Mouse (Mus musculus) heart, embryonic 16.5 days (tissue): Measurements from ENCODE around the gene Pcdh20. TPM values are rescaled to one million over a fixed set of nuclear protein-coding genes. Genes with fewer than 3 reads are reported as not detected.

Experiments
- ATAC-seq: fragments of 200-750 bp; cut with Nextera tagmentation; replicated peaks from 2 replicates; pipeline ENCODE4 v1.8.0; 2017; ENCODE audit warnings: moderate number of reproducible peaks; ENCODE audit not compliant: insufficient read depth, low FRiP score; ENCODE audit errors: extremely low read depth
- H3K27ac ChIP-seq: fragments of 300-500 bp; sonication (generic); 2 replicates; pipeline ENCODE4 v1.5.1; 2014; ENCODE audit warnings: mild to moderate bottlenecking, low read length, control low read depth, moderate library complexity
- H3K27me3 ChIP-seq: fragments of 300-500 bp; sonication (generic); 2 replicates; pipeline ENCODE4 v1.6.1; 2014; ENCODE audit warnings: low read length, mixed read lengths; ENCODE audit not compliant: control insufficient read depth, insufficient read depth
- H3K36me3 ChIP-seq: fragments of 300-500 bp; sonication (generic); 2 replicates; pipeline ENCODE4 v1.6.1; 2014; ENCODE audit not compliant: control insufficient read depth, insufficient read depth
- H3K4me1 ChIP-seq: fragments of 300-500 bp; sonication (generic); 2 replicates; pipeline ENCODE4 v1.6.1; 2014; ENCODE audit warnings: low read length, mixed read lengths; ENCODE audit not compliant: control insufficient read depth, insufficient read depth
- H3K4me2 ChIP-seq: fragments of 300-500 bp; sonication (generic); 2 replicates; pipeline ENCODE4 v1.6.1; 2014; ENCODE audit warnings: low read depth, mild to moderate bottlenecking, control low read depth, low read length
- H3K4me3 ChIP-seq: fragments of 300-500 bp; sonication (generic); 2 replicates; pipeline ENCODE4 v1.5.1; 2014; ENCODE audit warnings: mild to moderate bottlenecking, control low read depth, low read length
- H3K9ac ChIP-seq: fragments of 300-500 bp; sonication (generic); 2 replicates; pipeline ENCODE4 v1.6.1; 2014; ENCODE audit warnings: low read length, control low read depth
- H3K9me3 ChIP-seq: fragments of 300-500 bp; sonication (generic); replicated peaks from 2 replicates; pipeline ENCODE4 v1.6.1; 2016; ENCODE audit warnings: low read length; ENCODE audit not compliant: control insufficient read depth
- WGBS: fragments of 180-500 bp; shearing (Covaris S2); extraction: QIAGEN DNeasy Blood & Tissue Kit; methylation state at CpG from one replicate; pipeline ENCODE4 v1.1.7; 2014; 5-methylcytosine and 5-hydroxymethylcytosine counted together
- polyA plus RNA-seq: library from polyadenylated mRNA; unstranded; fragments of >200 nt; fragmentation: Nextera tagmentation; extraction: Ambion mirVana; gene quantifications from 2 replicates; pipeline ENCODE4 v1.2.1, GENCODE M21; 2015

Pcdh20 gene
- polyA plus RNA-seq, result 1.3 and 1.6 TPM in 2 replicates

- Histone ChIP-seq H3K4me3 (peak within 1 kb of the TSS; percentile 53), H3K4me1 (peaks cover 5% of the 10 kb centered on the region; the same call in 1 of the 2 replicates), H3K27ac (no peak within 1 kb of the TSS), H3K9me3 (no peaks in the 10 kb centered on the region), H3K27me3 (peaks cover 13% of the 10 kb centered on the region; the same call in 1 of the 2 replicates), H3K4me2 (peak within 1 kb of the TSS; percentile 76), H3K9ac (peak within 1 kb of the TSS; percentile 43; the same call in 1 of the 2 replicates), H3K36me3 (no peaks in the 10 kb centered on the region)
- ATAC-seq, result peak; percentile 80
- 3% methylated on average over 29 of the region's 29 CpGs for WGBS
Observed at GRCm38 (mm10) chr14:88470495-88471434, at the start of gene Pcdh20. TSS of gene Pcdh20 (minus strand) at chr14:88471396.

DNA sequence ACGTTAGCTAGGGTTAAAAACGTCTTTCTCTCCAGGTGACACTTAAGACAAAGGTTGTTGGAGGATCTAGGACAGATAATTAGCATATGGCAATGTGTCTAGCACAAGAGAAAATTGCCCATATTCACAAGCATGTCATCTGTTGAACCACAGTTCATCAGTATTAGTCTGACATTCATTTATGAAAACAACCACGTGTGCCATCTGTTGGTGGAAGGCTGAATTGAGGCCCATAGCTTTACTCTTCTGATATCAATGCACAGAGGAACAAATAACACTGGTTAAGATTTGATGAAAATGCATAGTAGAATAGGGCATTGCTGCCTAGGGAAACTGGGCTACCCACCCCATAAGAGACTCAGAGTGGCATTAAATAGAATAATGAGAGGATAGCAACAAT is 8.7 kb upstream of the Pcdh20 start:
- Histone ChIP-seq H3K9ac (no peak overlapping the region), H3K4me1 (no peaks in the 10 kb centered on the region), H3K4me2 (no peak overlapping the region), H3K36me3 (no peaks in the 10 kb centered on the region), H3K4me3 (no peak overlapping the region), H3K9me3 (no peaks in the 10 kb centered on the region), H3K27ac (no peak overlapping the region), H3K27me3 (no peaks in the 10 kb centered on the region)
- ATAC-seq, result no peak; the same call in 1 of the 2 replicates
- 47% methylated on average over 3 of the region's 3 CpGs for WGBS

DNA sequence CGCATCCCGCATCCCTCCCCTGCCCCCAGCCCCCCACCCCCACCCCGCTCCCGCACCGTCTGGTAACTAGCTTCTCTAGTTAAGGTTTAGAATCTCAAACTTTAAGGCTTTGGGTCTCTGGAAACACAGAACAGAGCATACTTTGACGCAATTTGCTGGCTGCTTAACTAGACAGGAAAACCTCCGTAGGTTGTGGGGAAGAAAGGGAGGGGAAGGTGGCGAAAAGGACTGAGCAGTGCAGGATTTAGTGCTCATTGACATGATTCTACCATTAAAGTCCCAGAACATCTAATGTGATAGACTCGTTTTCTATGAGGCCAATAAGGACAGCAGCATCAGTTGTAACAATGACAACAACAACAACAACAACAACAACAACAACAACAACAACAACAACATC is 1.2 kb downstream of the Pcdh20 start:
- 3% methylated on average over 9 of the region's 9 CpGs for WGBS
- Histone ChIP-seq H3K4me2 (peak overlapping the region; percentile 76), H3K27ac (no peak overlapping the region), H3K4me1 (peaks cover 5% of the 10 kb centered on the region; the same call in 1 of the 2 replicates), H3K27me3 (peaks cover 13% of the 10 kb centered on the region; the same call in 1 of the 2 replicates), H3K4me3 (peak overlapping the region; percentile 53), H3K36me3 (no peaks in the 10 kb centered on the region), H3K9me3 (no peaks in the 10 kb centered on the region), H3K9ac (peak overlapping the region; percentile 10)
- ATAC-seq, result no peak

GRCm38 (mm10) chr14:88469361-88469760 is 1.8 kb downstream of the Pcdh20 start:
- Histone ChIP-seq H3K27ac (no peak overlapping the region), H3K9ac (peak overlapping the region; percentile 10), H3K4me2 (peak overlapping the region; percentile 76), H3K27me3 (peaks cover 13% of the 10 kb centered on the region; the same call in 1 of the 2 replicates), H3K4me3 (peak overlapping the region; percentile 53), H3K36me3 (no peaks in the 10 kb centered on the region), H3K9me3 (no peaks in the 10 kb centered on the region), H3K4me1 (peaks cover 5% of the 10 kb centered on the region; the same call in 1 of the 2 replicates)
- WGBS, result 3% methylated on average over 18 of the region's 18 CpGs
- no peak; the same call in 1 of the 2 replicates for ATAC-seq

DNA sequence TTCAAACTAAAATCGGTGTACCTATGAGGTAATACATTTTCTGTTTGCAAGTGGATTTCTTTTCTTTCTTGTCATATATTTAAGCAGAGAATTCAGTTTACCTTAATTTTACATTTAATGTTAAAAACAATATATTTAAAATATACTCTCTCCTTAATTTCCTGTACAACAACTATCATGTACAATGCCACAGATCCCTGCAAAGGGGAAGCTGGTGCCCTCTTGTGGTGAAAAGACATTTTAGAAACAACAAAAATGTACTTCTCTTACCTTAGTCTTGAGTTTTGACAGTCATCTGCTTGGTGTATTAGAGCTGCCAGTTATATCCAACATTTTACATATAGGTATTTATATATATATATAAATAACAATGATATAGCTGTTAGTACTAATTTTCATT is 4.8 kb downstream of the Pcdh20 start:
- H3K27me3 ChIP-seq, result peaks cover 13% of the 10 kb centered on the region; the same call in 1 of the 2 replicates
- H3K4me2 ChIP-seq, result no peak overlapping the region
- H3K9ac ChIP-seq, result no peak overlapping the region
- H3K4me1 ChIP-seq, result peaks cover 5% of the 10 kb centered on the region; the same call in 1 of the 2 replicates
- H3K27ac ChIP-seq, result no peak overlapping the region
- no peaks in the 10 kb centered on the region for H3K36me3 ChIP-seq
- WGBS, result 92% methylated on average over 1 of the region's 1 CpGs
- no peaks in the 10 kb centered on the region for H3K9me3 ChIP-seq
- ATAC-seq, result no peak
- no peak overlapping the region for H3K4me3 ChIP-seq

- Histone ChIP-seq H3K4me1 (no peaks in the 10 kb centered on the region; the same call in 1 of the 2 replicates), H3K4me2 (no peak overlapping the region), H3K4me3 (no peak overlapping the region), H3K9ac (no peak overlapping the region), H3K27me3 (peaks cover 10% of the 10 kb centered on the region; the same call in 1 of the 2 replicates), H3K36me3 (no peaks in the 10 kb centered on the region), H3K9me3 (no peaks in the 10 kb centered on the region), H3K27ac (no peak overlapping the region)
- 58% methylated on average over 1 of the region's 1 CpGs for WGBS
- ATAC-seq, result no peak
Observed at GRCm38 (mm10) chr14:88464356-88464755, 6.8 kb downstream of the Pcdh20 start.

DNA sequence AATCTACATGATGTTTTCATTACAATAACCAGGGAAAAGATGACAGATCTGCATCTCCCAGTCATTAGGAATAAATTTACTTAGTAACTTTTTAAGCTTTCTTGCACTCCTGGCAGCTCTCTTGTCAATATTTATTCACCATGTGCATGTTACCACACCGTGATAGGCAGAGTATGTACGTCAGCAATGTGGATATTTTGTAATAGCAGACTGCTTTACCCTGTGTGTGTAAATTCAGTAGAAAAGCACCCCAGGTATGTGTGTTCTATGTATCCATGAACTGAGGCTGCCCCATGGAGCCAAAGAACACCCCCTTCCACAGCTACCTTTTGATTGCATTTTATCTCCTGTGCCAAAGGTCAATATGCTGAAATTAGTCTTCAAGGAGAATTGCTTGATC is 7.8 kb downstream of the Pcdh20 start:
- WGBS, result 72% methylated on average over 2 of the region's 2 CpGs
- H3K9me3 ChIP-seq, result no peaks in the 10 kb centered on the region
- no peak overlapping the region for H3K4me3 ChIP-seq
- no peak overlapping the region for H3K4me2 ChIP-seq
- ATAC-seq, result no peak
- H3K27me3 ChIP-seq, result 0 out of 2 replicates have a peak, but pooled peaks cover 2% of the 10 kb centered on the region
- H3K9ac ChIP-seq, result no peak overlapping the region
- no peaks in the 10 kb centered on the region for H3K4me1 ChIP-seq
- no peak overlapping the region for H3K27ac ChIP-seq
- H3K36me3 ChIP-seq, result no peaks in the 10 kb centered on the region

GRCm38 (mm10) chr14:88462944-88463343 is 8.3 kb downstream of the Pcdh20 start:
- H3K4me2 ChIP-seq, result no peak overlapping the region
- ATAC-seq, result no peak
- H3K36me3 ChIP-seq, result no peaks in the 10 kb centered on the region
- no peaks in the 10 kb centered on the region for H3K4me1 ChIP-seq
- H3K27me3 ChIP-seq, result no peaks in the 10 kb centered on the region
- no peak overlapping the region for H3K27ac ChIP-seq
- H3K9ac ChIP-seq, result no peak overlapping the region
- no peak overlapping the region for H3K4me3 ChIP-seq
- 73% methylated on average over 3 of the region's 3 CpGs for WGBS
- H3K9me3 ChIP-seq, result no peaks in the 10 kb centered on the region

GRCm38 (mm10) chr14:88460705-88461104 is 10.5 kb downstream of the Pcdh20 start:
- Histone ChIP-seq H3K27me3 (no peaks in the 10 kb centered on the region), H3K9me3 (no peaks in the 10 kb centered on the region), H3K9ac (no peak overlapping the region), H3K27ac (no peak overlapping the region), H3K4me1 (no peaks in the 10 kb centered on the region), H3K36me3 (no peaks in the 10 kb centered on the region), H3K4me2 (no peak overlapping the region), H3K4me3 (no peak overlapping the region)
- WGBS, result 75% methylated on average over 3 of the region's 3 CpGs
- no peak for ATAC-seq
